Mouse (Mus musculus): ENCODE results near the gene Rapgef4. TPM values are rescaled to one million over a fixed set of nuclear protein-coding genes. Genes with fewer than 3 reads are reported as not detected.
A peak's percentile ranks its signal among the peaks of the same experiment; 100 is the strongest.
"Not testable (repeated sequence)": the region's sequence is repeated elsewhere in the genome, so short reads cannot be mapped to it uniquely, and the experiment has no call there.

Rapgef4 gene
- total RNA-seq, 2 experiments from 2014 or later, result 152 to 156 TPM

DNA sequence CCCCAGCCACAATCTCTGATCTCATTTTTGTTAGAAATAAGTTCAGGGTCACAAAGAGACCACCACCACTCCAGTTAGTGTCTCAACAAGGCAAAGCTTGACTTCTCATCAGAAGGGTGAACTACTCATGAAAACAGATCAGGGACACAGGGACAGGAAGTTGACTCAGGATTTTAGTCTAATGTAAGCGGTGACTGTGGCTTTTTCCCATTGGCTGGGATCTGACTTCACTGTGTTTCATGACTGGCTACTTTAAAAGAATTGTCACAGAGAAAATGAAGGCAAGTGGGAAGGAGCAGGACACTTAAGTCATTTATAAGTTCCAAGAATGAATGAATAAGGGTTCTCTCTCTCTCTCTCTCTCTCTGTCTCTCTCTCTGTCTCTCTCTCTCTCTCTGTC is 45.5 kb downstream of the Rapgef4 start:
- DNase-seq (ENCODE audit: low spot score in 2 of 2), result no peak

DNA sequence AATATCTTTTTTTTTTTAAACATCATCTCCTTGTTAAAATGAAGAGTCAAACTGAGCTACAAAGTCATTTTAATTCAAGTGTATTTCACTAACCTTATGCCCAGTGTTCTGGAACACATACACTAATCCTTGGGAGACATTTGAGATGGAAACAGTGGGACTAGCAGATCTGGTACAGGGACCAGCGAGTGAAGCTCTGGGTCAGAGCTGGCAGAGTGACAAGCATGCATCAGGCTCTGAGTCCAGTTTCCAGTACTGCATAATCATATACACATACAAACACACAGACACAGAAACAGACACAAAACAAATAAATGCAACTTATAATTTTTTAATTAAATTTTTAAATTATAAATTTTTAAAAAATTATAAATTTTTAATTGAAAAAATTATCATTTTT is 48.0 kb downstream of the Rapgef4 start:
- no peak for DNase-seq (ENCODE audit: low spot score in 2 of 2)

DNA sequence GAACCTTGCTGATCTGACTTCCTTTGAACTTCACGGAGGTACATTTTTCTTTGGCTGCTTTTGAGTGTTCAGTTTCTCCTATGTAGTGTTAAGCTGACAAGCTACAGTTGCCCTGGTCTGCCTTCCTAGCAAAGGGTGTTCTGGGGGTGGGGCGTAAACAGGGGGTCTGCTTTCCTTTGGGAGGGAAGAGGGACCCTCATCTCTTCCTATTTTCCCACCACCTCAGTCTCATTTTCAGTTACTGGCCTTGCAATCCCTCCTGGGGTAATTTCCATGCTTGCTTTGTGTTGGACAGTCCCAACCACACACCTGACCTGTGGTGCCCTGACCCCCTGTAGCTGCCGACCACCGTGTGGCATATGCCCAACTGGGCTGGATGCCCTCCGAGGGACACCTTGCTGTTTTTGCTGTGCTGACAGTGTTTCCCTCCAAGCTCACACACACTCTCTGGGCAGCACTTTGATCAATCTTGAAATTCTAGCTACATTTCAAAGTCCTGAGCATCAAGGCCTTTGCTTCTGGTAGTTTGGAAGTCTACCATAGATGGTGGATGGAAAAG is 48.6 kb downstream of the Rapgef4 start:
- no peak for DNase-seq (ENCODE audit: low spot score in 2 of 2)

DNA sequence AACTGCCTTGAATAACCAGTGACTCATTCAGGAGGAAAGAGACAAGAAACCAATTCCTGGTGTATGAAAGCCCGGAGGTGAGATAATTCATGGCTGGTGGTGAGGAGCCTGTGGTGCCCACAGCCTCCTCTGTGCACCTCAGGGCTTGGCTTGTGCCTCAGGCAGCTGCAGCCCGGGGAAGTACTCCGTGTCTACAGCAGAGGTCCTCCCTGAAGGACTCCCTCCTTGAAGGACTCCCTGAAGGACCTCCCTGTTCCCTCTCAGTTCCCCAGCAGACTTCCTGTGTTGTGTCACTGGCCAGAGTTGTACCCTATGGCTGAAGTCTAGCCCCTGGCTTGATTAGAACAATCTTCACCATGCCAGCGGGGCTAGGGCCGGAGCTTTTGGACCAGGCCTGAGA is 50.7 kb downstream of the Rapgef4 start:
- DNase-seq (ENCODE audit: low spot score in 2 of 2), result no peak

DNA sequence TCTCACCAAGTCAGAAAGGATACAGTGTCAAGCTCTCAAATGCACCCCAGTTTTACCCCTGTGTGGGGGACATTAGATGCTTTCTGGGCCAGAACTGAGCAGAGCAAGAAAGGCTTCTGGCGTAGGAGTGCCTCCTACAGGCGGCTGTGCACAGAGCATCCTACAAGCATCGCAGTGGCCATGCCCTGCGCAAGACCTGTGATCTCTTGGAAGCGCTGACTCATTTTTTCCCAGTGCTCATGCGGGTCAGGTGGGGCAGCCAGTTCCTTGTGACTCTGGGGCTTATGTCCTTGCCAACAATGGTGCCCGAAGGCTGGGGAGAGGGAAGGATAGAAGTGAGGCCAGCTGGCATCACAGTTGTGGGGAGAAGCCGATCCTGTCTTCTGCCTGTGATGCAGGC is 54.6 kb downstream of the Rapgef4 start:
- DNase-seq (ENCODE audit: low spot score in 2 of 2), result peak; percentile 57 to 66

DNA sequence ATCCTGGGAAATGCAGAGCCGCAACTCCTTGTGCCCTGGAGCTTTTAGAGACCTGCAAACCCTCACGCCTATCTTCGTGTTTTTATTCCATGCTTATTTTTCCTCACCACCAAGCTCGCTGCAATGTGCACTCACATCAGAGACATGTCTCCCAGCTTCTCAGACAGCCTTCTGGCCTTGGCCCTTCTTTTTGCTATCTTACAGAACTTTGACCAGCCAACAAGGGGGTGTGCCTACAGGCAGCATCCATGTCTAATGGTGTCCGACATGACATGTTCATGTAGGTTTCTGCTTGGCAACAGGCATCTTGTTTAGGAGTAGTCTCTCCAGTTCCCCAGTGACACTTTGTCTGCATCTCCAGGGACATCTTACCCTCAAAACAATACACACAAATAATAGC is 56.3 kb downstream of the Rapgef4 start:
- no peak for DNase-seq (ENCODE audit: low spot score in 2 of 2)

DNA sequence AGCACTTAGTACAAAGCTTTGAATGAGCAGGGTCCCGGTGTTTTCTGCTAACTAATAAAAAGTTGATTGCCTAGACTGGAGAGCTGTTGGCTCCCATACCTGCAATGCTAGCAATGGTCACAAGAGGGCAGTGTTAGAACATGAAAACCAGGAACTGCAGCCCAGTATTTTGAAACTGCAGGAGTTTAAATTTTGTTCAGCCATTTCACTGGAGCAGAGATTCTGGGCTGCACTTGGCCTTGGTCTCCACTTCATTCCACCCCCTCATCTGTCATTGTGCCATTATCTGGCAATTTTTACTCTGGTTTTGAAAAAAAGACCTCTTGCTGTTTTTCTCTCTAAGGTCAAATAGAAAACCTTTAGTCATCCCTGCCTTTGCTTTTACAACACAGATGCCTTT is 57.2 kb downstream of the Rapgef4 start:
- DNase-seq (ENCODE audit: low spot score in 2 of 2), result peak; percentile 94 to 95

DNA sequence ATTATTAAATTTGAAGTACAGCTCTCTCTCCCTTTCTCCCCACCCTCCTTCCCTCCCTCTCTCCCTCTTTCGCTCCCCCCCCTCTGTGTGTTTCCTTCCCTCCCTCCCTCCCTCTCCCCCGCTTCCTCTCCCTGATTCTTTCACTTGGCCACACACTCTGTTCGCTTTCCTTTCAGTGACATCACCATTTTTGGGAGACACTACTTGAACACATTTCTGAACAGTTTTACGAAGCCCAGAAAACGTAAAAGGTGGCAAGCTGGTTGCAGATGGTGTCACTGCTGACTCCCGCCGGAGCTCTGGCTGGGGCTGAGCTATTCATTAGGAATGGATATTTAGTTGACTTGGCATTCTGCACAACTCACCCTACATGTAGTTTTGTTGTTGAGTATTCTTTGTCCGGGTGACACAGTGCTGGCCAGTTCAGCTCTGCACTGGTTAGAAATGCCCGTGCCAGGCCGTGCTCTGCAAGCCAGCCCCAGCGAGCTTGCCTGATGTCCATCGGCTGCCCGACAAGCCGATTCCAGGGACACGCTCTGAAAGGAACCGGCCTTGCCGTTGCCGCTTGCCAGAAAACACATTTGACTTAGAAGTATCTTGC is 57.7 kb downstream of the Rapgef4 start:
- DNase-seq (ENCODE audit: low spot score in 2 of 2), result peak; percentile 61 to 69

DNA sequence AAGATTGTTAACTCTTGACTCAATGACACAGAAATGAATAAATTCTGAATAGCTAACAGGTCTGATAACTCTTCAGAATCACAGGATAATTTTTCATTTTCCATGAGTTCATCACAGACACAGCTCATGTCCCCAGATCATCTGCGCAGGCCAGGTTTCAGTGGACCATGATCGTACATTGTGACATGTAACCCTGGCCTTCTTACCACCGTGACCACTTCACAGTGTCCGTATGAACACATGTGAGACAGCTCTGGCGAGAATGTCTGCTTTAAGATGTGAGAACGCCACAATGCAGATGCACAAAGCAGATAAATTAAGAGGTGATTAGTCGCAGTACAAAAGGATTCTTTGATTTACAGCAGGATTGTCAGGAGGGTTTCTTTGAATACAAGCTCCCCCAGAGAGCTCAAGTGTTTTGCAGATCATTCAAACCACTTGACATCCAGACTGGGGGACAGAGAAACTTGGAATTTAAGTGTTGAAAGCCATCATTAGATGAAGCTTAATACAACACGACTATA is 58.5 kb downstream of the Rapgef4 start:
- no peak for DNase-seq (ENCODE audit: low spot score in 2 of 2)

DNA sequence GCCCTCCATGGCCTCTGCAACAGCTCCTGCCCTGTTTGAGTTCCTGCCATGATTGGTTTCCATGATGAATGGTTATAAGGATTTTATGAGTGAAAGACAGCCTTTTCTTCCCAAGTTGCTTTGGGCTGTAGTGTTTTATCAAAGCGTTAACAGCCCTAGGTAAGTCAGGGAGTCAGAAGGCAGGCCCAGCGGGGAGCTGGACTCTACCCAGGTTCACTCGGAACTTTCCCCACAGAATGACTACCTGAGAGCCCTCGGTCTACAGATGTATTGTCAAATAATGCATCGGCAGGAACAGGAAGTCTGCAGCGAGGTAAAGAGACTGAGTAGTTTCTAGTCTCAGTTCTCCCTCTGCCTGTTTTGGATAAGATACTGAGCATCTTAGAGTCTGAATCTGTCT is 60.0 kb downstream of the Rapgef4 start:
- DNase-seq (ENCODE audit: low spot score in 2 of 2), result no peak

DNA sequence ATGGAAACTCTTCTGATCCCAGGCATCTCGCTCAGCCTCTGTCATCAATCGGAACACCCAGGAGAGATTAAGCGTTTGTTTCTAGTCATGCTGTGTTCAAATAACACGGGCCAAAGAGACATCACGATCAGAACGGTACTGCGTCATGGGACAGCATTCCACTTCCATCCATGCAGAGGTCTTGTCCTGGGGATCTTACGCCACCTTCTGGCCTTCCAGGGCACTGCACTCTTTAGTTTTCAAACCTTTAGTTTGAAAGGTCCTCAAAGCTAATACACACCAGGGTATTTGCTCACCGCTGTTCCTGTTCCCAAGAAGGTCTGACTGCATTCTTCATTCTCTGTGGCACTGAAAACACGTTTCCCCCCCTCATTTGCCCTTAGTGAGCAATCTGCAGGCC is 61.1 kb downstream of the Rapgef4 start:
- no peak for DNase-seq (ENCODE audit: low spot score in 2 of 2)

DNA sequence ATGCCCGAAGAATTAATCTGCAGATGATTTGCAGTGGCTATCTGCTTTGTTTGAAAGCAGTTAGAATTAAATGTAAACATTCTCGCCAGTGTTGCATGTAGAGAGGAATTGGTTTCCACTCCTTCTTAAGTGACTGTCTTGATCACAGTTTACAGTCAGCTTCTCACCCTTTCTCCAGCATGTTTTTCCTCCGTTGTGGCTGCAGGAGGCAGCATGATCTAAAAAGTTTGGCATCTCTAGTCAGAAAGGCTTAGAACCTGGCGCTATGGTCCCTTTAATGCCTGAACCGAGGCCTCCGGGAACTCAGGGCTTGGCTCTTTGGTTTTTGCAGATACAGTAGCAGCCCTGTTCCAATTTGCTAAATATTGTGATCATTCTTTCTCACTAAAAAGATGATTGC is 63.2 kb downstream of the Rapgef4 start:
- DNase-seq (ENCODE audit: low spot score in 2 of 2), result peak; percentile 27 to 47

DNA sequence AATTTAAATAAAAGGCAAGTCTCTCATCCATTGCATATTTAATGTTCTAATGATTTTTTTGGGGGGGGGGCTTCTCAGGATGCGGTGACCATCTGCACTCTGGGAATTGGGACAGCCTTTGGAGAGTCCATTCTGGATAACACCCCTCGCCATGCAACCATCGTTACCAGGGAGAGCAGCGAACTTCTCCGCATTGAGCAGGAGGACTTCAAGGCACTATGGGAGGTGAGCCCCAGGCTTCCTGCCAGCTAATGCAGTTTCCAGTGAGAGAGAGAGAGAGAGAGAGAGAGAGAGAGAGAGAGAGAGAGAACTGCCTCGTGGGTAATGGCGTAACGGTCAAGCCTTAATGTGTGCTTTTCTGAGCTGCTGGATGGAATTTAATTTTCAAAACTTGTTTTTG is 64.0 kb downstream of the Rapgef4 start:
- DNase-seq (ENCODE audit: low spot score in 2 of 2), result no peak

DNA sequence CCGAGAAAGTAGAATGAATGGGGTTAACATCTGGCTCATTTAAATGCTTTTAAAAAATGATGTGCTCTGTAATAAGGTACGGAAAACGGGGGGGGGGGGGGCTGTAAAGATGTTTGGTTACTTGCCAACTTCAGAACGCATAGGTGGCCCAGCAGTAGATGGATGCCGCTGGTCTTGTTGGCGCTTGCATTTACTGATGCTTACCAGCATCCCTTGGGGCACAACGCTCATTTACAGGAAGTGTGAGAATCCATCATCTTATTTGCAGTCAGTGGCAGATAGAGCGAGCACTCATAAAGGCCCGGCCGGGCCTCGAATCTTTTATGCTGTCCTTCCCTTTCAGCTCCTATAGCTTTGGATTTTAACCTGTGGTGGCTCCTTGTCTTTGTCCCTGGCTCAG is 64.6 kb downstream of the Rapgef4 start:
- DNase-seq (ENCODE audit: low spot score in 2 of 2), result no peak

DNA sequence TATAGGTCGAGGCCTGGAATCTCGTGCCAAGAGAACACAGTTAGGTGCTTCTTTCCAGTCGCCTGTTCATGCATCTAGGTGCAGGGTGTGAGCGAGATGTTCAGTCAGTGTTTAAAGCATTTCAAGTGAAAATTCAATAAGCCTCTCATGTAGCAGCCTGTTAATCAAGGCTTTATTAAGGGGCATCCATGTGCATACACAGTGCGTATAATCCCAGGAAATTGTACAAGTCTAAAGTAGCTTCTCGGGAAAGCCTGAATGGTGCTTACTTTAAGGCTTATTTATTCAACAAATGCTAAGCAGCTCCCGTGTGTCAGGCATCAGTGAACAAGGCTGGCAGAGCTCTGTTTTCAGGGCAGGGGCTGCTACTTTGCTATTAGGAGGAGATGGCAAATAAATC is 69.4 kb downstream of the Rapgef4 start:
- no peak for DNase-seq (ENCODE audit: low spot score in 2 of 2)

DNA sequence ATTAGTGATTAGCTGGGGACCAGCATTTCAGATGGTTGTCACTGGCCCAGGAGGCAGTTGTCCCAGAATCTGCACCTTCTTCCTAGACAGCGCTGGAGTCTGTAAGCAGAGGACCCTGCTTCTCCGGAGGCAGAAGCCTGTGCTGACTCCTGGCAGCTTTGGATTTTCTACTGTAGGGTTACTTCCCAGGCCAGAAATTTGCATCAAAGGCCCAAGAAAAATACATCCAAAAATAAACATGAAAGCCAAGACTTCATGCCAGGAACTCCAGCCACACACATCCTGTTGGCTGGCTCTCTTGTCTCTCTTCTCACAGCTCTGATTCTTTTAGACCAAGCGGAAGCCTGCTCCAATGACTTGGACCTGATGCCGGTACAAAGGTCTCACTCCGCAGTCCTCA is 73.2 kb downstream of the Rapgef4 start:
- no peak for DNase-seq (ENCODE audit: low spot score in 2 of 2)

DNA sequence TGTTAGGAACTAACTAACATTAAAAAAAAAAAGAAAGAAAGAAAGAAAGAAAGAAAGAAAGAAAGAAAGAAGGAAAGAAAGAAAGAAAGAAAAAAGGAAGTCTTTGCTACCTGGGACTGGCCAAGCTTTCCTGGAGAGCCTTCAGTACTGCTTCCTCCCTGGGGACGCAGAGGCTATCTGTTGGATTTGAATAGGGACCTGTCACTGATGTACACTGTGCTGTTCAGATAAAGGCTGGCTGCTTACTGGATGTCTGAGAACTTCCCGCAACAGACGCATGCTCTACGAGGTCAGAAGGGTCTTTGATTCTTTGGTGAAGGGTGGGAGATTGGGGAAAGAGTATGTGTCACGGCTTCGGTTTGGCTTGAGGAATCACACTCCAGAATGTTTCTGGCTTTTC is 73.7 kb downstream of the Rapgef4 start:
- no peak for DNase-seq (ENCODE audit: low spot score in 2 of 2)

DNA sequence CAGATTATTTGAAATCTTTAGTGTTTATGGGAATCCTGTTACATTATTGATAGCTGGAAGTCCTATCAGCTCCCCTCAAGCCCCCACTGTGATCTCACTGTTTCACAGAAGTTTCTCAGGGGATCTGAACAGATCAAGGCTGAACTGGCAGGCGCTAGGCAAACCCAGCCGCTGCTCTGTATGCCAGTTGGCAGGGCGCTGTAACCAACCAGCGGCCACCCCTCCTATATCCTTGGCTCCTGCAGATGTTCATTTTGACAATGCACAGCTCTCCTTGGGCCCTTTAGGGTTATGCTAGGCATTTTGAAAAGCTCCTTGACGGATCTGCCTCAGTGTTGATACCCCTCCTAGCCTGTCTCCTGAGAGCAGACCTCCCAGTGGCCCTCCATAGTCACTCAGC is 74.4 kb downstream of the Rapgef4 start:
- DNase-seq (ENCODE audit: low spot score in 2 of 2), result no peak

DNA sequence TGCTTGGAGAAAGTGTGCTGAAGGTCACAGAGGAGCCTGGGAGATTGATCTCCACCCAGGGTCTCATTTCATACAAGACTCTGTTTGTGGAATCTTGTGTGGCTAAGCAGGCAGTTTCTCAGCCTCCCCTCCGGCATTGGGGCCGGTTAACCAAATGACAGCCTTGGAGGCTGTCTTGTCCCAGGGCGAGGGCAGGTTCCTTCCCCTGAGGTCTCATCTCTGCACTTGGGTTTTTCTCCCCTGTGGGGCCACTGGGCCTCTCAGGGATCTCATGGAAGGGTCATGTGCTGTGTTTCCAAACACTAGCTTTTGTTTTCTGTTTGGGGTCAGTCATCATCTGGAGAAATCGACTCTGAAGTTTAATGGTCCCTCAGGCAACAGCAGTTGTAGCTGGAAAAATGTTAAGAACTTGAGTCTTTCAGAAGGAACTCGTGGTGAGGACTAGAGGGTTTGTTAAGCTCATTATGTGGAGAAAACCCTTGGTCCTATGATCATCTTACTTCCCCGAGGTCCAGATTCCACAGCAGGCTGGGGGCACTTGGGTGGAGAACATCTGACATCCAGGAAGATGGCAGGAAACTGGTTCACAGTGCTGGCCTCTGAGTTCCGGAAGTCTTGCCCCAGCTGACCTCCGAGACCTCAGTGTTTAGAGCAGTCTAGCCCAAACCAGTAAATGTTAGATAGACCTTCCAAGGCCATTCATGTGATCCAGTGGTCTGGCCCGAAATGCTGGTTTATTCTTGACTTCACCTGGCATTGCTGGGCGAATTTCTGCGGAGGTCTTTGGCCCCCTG is 75.2 kb downstream of the Rapgef4 start:
- no peak for DNase-seq (ENCODE audit: low spot score in 2 of 2)

DNA sequence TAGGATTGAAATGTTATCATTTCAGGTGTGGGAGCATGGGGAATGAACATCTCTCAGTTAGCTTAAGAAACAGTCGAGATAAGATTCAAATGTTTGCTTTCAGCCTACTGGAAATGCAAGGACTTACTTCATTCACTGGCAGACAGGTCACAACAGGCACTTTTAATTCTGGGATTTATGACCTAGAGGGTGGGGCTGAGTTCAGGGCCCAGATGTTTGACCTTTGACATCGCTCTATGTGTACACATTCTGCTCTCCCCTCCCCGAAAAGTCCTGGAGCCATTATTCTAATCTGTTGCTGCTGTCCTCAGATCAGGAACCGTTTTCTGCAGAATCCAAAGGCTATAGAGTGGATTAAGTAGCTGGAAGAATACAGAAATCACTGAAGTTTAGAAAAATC is 81.9 kb downstream of the Rapgef4 start:
- DNase-seq (ENCODE audit: low spot score in 2 of 2), result no peak

DNA sequence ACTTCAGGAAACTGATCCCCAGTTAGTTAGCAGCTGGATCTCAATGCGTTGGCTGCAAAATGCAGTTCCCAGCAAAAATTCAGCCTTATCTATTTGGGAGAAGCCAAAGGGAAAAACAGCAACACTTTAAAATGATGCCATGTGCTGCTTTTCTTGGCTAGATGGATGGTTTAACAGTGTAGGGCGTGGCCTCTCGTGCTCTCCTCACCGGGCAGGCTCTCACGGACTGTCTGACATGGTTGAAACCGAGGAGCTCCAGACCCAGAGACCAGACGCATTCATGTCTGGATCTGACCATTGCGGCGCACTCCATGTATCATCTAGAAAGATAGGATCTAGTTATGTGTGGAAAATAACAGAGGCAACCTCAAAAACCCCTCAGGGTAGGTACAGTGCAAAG is 87.5 kb downstream of the Rapgef4 start:
- DNase-seq (ENCODE audit: low spot score in 2 of 2), result no peak

DNA sequence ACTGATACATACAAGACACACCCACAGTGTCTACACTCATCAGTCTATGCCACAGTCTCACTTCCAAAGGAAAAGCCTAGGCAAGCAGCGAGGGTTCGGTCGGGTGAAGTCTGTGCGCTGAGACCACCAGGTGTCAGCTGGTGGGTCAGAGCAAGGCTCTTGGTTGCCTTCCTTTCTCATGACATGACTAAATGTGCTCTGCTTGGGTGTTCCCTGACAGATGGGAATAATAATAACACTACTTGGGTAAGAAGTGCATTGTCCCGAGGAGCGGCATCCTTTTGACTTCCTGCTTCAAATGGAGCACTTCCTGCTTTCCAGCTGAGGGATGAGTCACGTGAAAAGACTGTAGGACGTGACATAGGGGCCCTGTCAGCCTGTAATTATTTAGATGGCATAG is 89.0 kb downstream of the Rapgef4 start:
- DNase-seq (ENCODE audit: low spot score in 2 of 2), result no peak

DNA sequence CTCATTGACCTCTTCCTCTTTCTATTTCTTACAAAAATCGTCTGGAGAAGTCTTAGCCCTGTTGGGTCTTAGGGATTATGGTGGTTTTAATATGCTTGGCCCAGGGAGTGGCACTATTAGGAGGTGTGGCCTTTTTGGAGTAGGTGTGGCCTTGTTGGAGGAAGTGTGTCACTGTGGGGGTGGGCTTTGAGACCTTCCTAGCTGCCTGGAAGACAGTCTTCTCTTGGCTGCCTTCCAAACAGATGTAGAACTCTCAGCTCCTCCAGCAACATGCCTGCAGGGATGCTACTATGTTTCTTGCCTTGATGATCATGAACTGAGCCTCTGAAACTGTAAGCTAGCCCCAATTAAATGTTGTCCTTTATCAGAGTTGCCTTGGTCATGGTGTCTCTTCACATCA is 92.1 kb downstream of the Rapgef4 start:
- DNase-seq (ENCODE audit: low spot score in 2 of 2), result not testable (repeated sequence)

Measured in layer of hippocampus, postnatal 10 days (tissue).